Mouse (Mus musculus): ENCODE measurements around the gene Olfr683.
"Not testable (repeated sequence)": the region's sequence is repeated elsewhere in the genome, so short reads cannot be mapped to it uniquely, and the experiment has no call there.

Gene Olfr683

GRCm38 (mm10) chr7:105146912-105147311 lies at the start of gene Olfr683:
Gene Olfr683 (minus strand): TSS chr7:105147012.
- no peak for DNase-seq (ENCODE audit: low read depth)

- DNase-seq (ENCODE audit: low read depth): no peak
These were observed 39.1 kb upstream of the Olfr683 start, which contains the start of gene Olfr685 for GRCm38 (mm10) chr7:105185912-105186311. Gene Olfr685 (minus strand): TSS chr7:105186012.

- DNase-seq (ENCODE audit: low read depth): no peak
These were observed 24.0 kb upstream of the Olfr683 start for GRCm38 (mm10) chr7:105170773-105171172.

GRCm38 (mm10) chr7:105163553-105163952 lies 16.7 kb upstream of the Olfr683 start, which contains the start of gene Olfr684:
Gene Olfr684 (minus strand): TSS chr7:105163653.
- DNase-seq (ENCODE audit: low read depth): no peak

DNA sequence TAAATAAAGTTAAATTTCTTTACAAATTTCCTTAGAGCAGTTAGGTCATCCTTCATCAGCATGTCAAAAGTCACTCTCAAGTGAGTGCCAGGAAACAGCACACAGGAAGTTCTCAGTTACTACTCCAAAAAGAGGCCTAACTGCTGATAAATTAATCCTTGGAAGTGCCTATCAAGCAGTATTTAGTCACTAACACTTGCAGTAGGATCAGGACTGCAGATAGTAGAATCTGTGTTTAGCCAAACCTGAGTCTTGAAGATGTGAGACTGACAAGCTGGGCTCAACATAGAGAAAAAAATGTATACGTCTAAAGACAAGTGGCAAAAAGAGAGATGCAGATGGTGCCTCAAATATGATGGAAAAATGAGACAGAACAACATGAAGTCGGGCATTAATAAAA lies 5.5 kb downstream of the Olfr683 start:
- DNase-seq (ENCODE audit: low read depth): no peak

DNA sequence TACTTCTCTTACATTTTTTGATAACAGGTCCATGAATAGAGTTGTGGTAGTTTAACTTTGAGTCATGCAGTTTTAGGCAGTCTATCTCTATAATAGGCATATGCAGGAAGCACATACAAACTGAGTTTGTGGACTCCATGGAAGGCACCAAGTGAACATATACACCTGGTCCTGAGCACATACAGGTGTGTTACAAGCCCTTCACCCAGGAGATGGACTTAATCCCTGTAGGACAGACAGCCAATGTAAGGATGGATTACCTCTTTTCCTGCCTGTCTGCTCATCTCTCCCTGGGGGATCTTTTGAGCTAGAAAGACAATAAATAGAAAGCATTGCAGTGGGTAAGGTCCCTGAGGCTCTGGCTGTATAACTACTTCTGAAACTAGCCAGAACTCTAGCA lies 30.3 kb downstream of the Olfr683 start, which contains the start of gene Olfr681:
TSS of gene Olfr681 (plus strand) at position 301 of the 400 bp plus-strand sequence.
- DNase-seq (ENCODE audit: low read depth): no peak

- DNase-seq (ENCODE audit: low read depth): not testable (repeated sequence)
These were observed 54.1 kb downstream of the Olfr683 start, which contains the start of gene Olfr680-ps1 for GRCm38 (mm10) chr7:105092717-105093116. Gene Olfr680-ps1 (minus strand): TSS chr7:105092817.
